Mouse (Mus musculus): ENCODE results near the gene Adamtsl2. TPM values are rescaled to one million over a fixed set of nuclear protein-coding genes. Genes with fewer than 3 reads are reported as not detected.

Gene Adamtsl2
- polyA plus RNA-seq, 1 experiment from 2014 or later: 11.2 TPM

GRCm38 (mm10) chr2:27049408-27049807 lies 29.8 kb upstream of the Adamtsl2 start:
- Histone ChIP-seq H3K36me3 (no peaks in the 10 kb centered on the region), H3K4me2 (no peak overlapping the region), H3K9ac (no peak overlapping the region), H3K27me3 (replicated peaks) (0 out of 2 replicates have a peak, but pooled peaks cover 6% of the 10 kb centered on the region), H3K9me3 (no peaks in the 10 kb centered on the region), H3K4me3 (no peak overlapping the region), H3K27ac (replicated peaks) (no peak overlapping the region), H3K4me1 (no peaks in the 10 kb centered on the region)
- ATAC-seq (ENCODE audit: extremely low read depth, insufficient number of reproducible peaks, low FRiP score, low TSS enrichment): no peak
- WGBS: 65% methylated on average over 6 of the region's 6 CpGs

GRCm38 (mm10) chr2:27058251-27058650 lies 20.9 kb upstream of the Adamtsl2 start:
- Histone ChIP-seq H3K9me3 (no peaks in the 10 kb centered on the region), H3K4me2 (no peak overlapping the region), H3K4me1 (peaks cover 37% of the 10 kb centered on the region), H3K27me3 (replicated peaks) (no peaks in the 10 kb centered on the region; the same call in 1 of the 2 replicates), H3K4me3 (no peak overlapping the region), H3K9ac (0 out of 2 replicates have a peak overlapping the region, but pooled peaks have one; percentile 33), H3K36me3 (no peaks in the 10 kb centered on the region), H3K27ac (replicated peaks) (no peak overlapping the region)
- no peak for ATAC-seq (ENCODE audit: extremely low read depth, insufficient number of reproducible peaks, low FRiP score, low TSS enrichment)
- WGBS: 57% methylated on average over 4 of the region's 4 CpGs

DNA sequence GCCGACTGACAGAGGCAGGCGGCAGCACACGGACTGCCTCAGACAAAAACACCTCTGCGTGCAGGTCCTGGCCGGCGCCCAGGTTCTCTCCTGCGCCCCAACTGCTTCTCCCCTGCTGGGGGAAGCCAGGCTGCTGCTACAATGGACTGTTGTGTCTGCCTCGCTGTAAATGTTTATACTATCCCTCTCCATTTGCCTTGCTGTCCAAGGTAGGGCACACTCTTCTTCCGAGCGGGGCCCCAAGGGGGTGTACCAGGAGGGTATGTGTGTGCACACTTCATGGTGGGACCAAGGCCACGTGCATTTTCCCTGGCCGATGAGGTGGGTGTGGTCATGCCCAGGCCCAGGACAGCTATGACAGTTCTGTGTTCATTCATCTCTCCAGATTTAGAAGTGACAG lies 20.4 kb upstream of the Adamtsl2 start:
- peaks cover 37% of the 10 kb centered on the region for H3K4me1 ChIP-seq
- H3K9ac ChIP-seq: 0 out of 2 replicates have a peak overlapping the region, but pooled peaks have one; percentile 33
- H3K9me3 ChIP-seq: no peaks in the 10 kb centered on the region
- H3K27me3 ChIP-seq (replicated peaks): no peaks in the 10 kb centered on the region; the same call in 1 of the 2 replicates
- WGBS: 50% methylated on average over 12 of the region's 12 CpGs
- no peak overlapping the region for H3K27ac ChIP-seq (replicated peaks)
- H3K4me3 ChIP-seq: no peak overlapping the region
- no peaks in the 10 kb centered on the region for H3K36me3 ChIP-seq
- no peak for ATAC-seq (ENCODE audit: extremely low read depth, insufficient number of reproducible peaks, low FRiP score, low TSS enrichment)
- H3K4me2 ChIP-seq: no peak overlapping the region

DNA sequence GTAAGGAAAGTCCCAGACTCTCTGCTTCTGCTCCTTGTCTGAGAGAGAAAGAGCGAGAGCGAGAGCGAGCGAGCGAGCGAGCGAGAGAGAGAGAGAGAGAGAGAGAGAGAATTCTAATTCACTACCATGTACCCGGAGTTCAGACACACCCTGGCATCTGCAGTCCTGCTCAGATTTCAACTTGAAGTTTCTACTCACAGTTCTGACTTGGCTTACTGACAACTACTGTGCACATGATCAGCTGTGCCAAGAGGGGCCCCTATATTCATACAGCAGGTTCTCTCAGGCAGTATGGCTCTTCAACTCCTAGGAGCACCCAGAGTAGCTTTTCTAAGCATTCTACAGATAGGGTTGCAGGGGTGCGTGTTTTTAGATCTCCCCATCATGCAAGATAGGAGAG lies 20.0 kb upstream of the Adamtsl2 start:
- H3K36me3 ChIP-seq: no peaks in the 10 kb centered on the region
- no peak overlapping the region for H3K4me3 ChIP-seq
- H3K27me3 ChIP-seq (replicated peaks): no peaks in the 10 kb centered on the region; the same call in 1 of the 2 replicates
- ATAC-seq (ENCODE audit: extremely low read depth, insufficient number of reproducible peaks, low FRiP score, low TSS enrichment): no peak
- peaks cover 37% of the 10 kb centered on the region for H3K4me1 ChIP-seq
- no peaks in the 10 kb centered on the region for H3K9me3 ChIP-seq
- H3K27ac ChIP-seq (replicated peaks): no peak overlapping the region
- no peak overlapping the region for H3K9ac ChIP-seq
- 73% methylated on average over 9 of the region's 9 CpGs for WGBS
- no peak overlapping the region for H3K4me2 ChIP-seq

DNA sequence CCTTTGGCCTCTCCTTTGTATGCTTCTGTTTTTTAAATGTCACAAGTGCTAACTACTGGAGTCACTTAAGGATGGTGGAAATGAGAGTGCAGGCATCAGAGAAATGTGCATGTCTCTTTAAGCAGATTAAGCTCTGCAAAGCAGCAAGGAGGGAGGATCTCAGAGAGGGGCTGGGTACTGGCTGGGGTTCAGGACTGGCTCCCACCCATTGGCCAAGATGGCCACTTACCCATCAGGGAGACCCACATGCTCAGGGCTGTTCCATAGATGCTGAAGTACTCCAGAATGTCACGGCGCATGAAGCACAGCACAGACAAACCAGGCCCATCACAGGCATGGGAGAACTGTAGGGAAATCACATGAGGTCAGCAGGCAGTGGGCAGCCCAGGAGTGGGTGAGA lies 12.1 kb upstream of the Adamtsl2 start:
- Histone ChIP-seq H3K36me3 (no peaks in the 10 kb centered on the region), H3K27ac (replicated peaks) (no peak overlapping the region), H3K4me3 (no peak overlapping the region), H3K27me3 (replicated peaks) (peaks cover 9% of the 10 kb centered on the region; the same call in 1 of the 2 replicates), H3K4me1 (peaks cover 21% of the 10 kb centered on the region), H3K9me3 (no peaks in the 10 kb centered on the region), H3K4me2 (no peak overlapping the region), H3K9ac (no peak overlapping the region)
- WGBS: 77% methylated on average over 2 of the region's 2 CpGs
- ATAC-seq (ENCODE audit: extremely low read depth, insufficient number of reproducible peaks, low FRiP score, low TSS enrichment): no peak

DNA sequence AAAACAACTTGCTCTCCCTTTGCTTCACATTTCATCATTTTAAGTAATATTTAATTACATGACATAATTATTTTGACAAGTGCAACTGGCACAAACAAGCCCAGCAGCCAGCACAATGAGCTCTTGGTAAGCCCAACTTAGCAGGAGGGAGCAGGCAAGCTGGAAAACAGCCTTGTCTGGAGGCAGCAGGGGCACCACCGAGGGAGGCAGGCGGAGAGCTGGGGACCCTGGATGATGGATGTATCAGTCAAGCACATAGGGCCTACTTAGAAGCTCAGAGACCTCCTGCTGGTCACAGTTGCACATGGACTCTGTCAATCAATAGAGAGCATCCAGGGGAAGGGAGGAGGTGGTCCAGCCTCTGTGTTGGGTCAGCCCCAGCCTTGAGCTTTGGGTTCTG lies 11.2 kb upstream of the Adamtsl2 start:
- Histone ChIP-seq H3K27me3 (replicated peaks) (peaks cover 9% of the 10 kb centered on the region; the same call in 1 of the 2 replicates), H3K4me2 (no peak overlapping the region), H3K9me3 (no peaks in the 10 kb centered on the region), H3K4me3 (no peak overlapping the region), H3K27ac (replicated peaks) (no peak overlapping the region), H3K4me1 (peaks cover 20% of the 10 kb centered on the region), H3K36me3 (no peaks in the 10 kb centered on the region), H3K9ac (no peak overlapping the region)
- ATAC-seq (ENCODE audit: extremely low read depth, insufficient number of reproducible peaks, low FRiP score, low TSS enrichment): no peak
- WGBS: 26% methylated on average over 2 of the region's 2 CpGs

DNA sequence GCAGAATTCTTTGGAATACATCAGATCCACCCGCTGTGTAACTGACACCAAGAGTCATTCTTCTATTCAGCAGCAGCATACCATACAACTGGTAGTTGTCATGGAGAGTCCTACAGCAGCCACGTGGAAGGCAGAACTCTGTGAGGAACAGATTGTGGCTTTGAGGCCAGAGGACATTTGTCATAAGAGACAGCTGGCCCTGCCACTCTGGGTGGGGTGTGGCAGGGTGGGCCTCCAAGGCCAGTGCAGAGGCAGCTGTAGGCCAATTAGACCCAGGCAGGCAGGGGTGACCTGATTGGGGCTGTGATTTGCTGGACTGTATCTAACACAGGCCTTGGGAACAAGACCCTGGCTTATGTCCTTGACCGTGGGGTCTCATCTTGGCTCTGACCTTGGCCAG lies 9.5 kb upstream of the Adamtsl2 start:
- H3K4me2 ChIP-seq: no peak overlapping the region
- H3K4me3 ChIP-seq: no peak overlapping the region
- no peak overlapping the region for H3K9ac ChIP-seq
- H3K27me3 ChIP-seq (replicated peaks): peaks cover 9% of the 10 kb centered on the region; the same call in 1 of the 2 replicates
- 59% methylated on average over 3 of the region's 3 CpGs for WGBS
- no peaks in the 10 kb centered on the region for H3K9me3 ChIP-seq
- ATAC-seq (ENCODE audit: extremely low read depth, insufficient number of reproducible peaks, low FRiP score, low TSS enrichment): no peak
- no peak overlapping the region for H3K27ac ChIP-seq (replicated peaks)
- no peaks in the 10 kb centered on the region for H3K36me3 ChIP-seq
- H3K4me1 ChIP-seq: peaks cover 20% of the 10 kb centered on the region

DNA sequence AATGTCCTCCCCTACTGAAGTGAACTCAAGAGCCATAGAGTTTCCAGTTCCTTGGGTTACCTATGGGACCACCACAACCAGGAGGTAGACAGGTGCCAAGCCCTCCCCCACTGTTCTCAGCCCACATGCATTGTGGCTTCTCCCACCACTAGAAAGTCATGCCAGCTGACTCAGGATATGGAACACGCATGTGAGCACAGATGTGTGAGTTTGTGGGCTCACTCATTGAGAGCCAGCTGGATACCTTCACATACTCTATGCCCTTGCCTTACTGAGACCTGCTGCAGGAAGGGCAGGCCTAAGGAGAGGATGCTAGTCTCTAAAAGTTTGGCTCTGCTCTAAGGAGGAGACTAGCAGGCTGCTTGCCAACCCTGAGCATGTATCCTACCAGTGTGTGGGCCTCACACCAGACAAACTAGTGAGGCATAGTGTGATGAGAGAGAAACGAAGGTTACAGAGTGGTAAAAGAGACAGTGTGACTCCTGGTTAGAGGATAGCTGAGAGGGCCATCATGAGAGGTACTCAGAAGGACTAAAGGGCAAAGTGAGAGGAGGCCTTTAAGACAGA lies 8.8 kb upstream of the Adamtsl2 start:
- H3K27ac ChIP-seq (replicated peaks): peak overlapping the region; percentile 55; the same call in 1 of the 2 replicates
- 72% methylated on average over 2 of the region's 2 CpGs for WGBS
- H3K27me3 ChIP-seq (replicated peaks): peaks cover 9% of the 10 kb centered on the region; the same call in 1 of the 2 replicates
- H3K9me3 ChIP-seq: no peaks in the 10 kb centered on the region
- H3K9ac ChIP-seq: no peak overlapping the region
- no peak overlapping the region for H3K4me2 ChIP-seq
- no peaks in the 10 kb centered on the region for H3K36me3 ChIP-seq
- no peak overlapping the region for H3K4me3 ChIP-seq
- peaks cover 27% of the 10 kb centered on the region for H3K4me1 ChIP-seq
- ATAC-seq (ENCODE audit: extremely low read depth, insufficient number of reproducible peaks, low FRiP score, low TSS enrichment): no peak

- H3K9ac ChIP-seq: peak overlapping the region; percentile 39; the same call in 1 of the 2 replicates
- WGBS: 4% methylated on average over 4 of the region's 4 CpGs
These were observed 8.0 kb upstream of the Adamtsl2 start for GRCm38 (mm10) chr2:27071137-27071536.

GRCm38 (mm10) chr2:27071978-27072377 lies 7.2 kb upstream of the Adamtsl2 start, which contains the start of gene Mymk:
Gene Mymk, minus strand, starts transcription at chr2:27072179.
- 68% methylated on average over 2 of the region's 2 CpGs for WGBS
- no peaks in the 10 kb centered on the region for H3K36me3 ChIP-seq
- peak within 1 kb of the TSS; percentile 39; the same call in 1 of the 2 replicates for H3K9ac ChIP-seq
- no peak within 1 kb of the TSS for H3K4me3 ChIP-seq
- H3K4me2 ChIP-seq: no peak within 1 kb of the TSS
- H3K4me1 ChIP-seq: peaks cover 34% of the 10 kb centered on the region
- H3K9me3 ChIP-seq: no peaks in the 10 kb centered on the region
- H3K27ac ChIP-seq (replicated peaks): peak within 1 kb of the TSS; percentile 55
- ATAC-seq (ENCODE audit: extremely low read depth, insufficient number of reproducible peaks, low FRiP score, low TSS enrichment): no peak
- H3K27me3 ChIP-seq (replicated peaks): peaks cover 10% of the 10 kb centered on the region

More at GRCm38 (mm10) chr2:27071137-27071536, 8.0 kb upstream of the Adamtsl2 start:
- H3K36me3 ChIP-seq: no peaks in the 10 kb centered on the region
- no peak; the same call in 1 of the 2 replicates for ATAC-seq (ENCODE audit: extremely low read depth, insufficient number of reproducible peaks, low FRiP score, low TSS enrichment)
- no peak overlapping the region for H3K4me2 ChIP-seq
- H3K9me3 ChIP-seq: no peaks in the 10 kb centered on the region
- H3K4me3 ChIP-seq: no peak overlapping the region
- peaks cover 6% of the 10 kb centered on the region; the same call in 1 of the 2 replicates for H3K27me3 ChIP-seq (replicated peaks)
- H3K27ac ChIP-seq (replicated peaks): peak overlapping the region; percentile 55
- peaks cover 34% of the 10 kb centered on the region for H3K4me1 ChIP-seq

GRCm38 (mm10) chr2:27073407-27073806 lies 5.8 kb upstream of the Adamtsl2 start:
- Histone ChIP-seq H3K4me3 (no peak overlapping the region), H3K9me3 (no peaks in the 10 kb centered on the region), H3K4me2 (no peak overlapping the region), H3K27me3 (replicated peaks) (peaks cover 14% of the 10 kb centered on the region), H3K4me1 (peaks cover 47% of the 10 kb centered on the region), H3K36me3 (no peaks in the 10 kb centered on the region), H3K27ac (replicated peaks) (no peak overlapping the region), H3K9ac (no peak overlapping the region; the same call in 1 of the 2 replicates)
- 67% methylated on average over 4 of the region's 4 CpGs for WGBS
- no peak for ATAC-seq (ENCODE audit: extremely low read depth, insufficient number of reproducible peaks, low FRiP score, low TSS enrichment)

DNA sequence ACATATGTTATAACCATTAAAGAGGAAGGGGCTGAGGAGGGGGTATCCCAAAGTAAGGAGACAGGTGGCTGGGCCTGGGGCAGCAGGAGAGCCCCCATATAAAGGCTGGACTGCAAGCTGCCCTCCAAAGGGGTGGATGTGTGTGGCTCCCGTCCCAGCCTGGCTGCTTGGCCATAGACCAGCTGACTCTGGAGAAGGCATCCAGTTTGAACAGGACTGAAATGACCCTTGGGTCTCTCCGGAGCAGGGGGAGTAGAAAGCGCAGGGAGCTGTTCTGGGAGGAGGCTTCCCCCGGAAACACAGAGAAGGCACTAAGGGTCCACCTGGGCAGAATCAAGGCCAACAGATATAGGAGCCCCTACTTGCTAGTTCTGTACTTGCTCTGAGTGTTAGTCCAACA lies 4.4 kb upstream of the Adamtsl2 start:
- Histone ChIP-seq H3K27ac (replicated peaks) (no peak overlapping the region), H3K9ac (no peak overlapping the region), H3K27me3 (replicated peaks) (peaks cover 9% of the 10 kb centered on the region; the same call in 1 of the 2 replicates), H3K4me1 (peaks cover 61% of the 10 kb centered on the region), H3K4me2 (no peak overlapping the region), H3K4me3 (no peak overlapping the region), H3K36me3 (no peaks in the 10 kb centered on the region), H3K9me3 (no peaks in the 10 kb centered on the region)
- WGBS: 77% methylated on average over 4 of the region's 4 CpGs
- no peak for ATAC-seq (ENCODE audit: extremely low read depth, insufficient number of reproducible peaks, low FRiP score, low TSS enrichment)

Data from heart, embryonic 13.5 days (tissue).